Mouse (Mus musculus): ENCODE measurements at regions not wholly inside any gene's neighbourhood (a gene's known extent, or its start where the extent isn't known, plus 50 kb on each side); places are given as distances from the start of the nearest gene placed in this dataset.

DNA sequence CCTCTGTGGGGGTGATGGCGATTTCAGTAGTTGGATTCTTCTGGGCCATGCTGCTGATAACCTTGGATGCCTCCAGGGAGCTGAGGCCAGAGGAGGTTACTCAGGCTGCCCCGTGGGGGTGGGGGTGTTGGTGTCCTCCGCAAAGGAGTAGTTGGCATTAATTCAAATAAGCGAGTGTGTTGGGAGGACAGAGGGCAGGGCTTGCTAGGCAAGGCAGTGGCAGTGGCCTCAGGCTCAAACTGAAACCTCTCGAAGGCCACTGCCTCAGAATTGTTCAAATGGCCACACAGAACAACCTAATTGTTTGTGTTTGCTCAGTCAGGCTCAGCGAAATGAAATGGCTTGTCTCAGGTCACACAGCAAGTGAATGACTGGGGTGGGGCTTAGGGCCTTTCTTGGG is 66.6 kb upstream of the Id2 start:
- TF ChIP-seq CTCF (IDR thresholded peaks at IDR 0.05; ENCODE audit: insufficient read depth, low read depth, low read length), result no peak
- no peak for TF ChIP-seq POLR2A (IDR thresholded peaks at IDR 0.05; ENCODE audit: insufficient read depth, low read depth, low read length)
